Mouse (Mus musculus) heart, embryonic 14.5 days (tissue): ENCODE measurements at regions not wholly inside any gene's neighbourhood (a gene's known extent, or its start where the extent isn't known, plus 50 kb on each side); places are given as distances from the start of the nearest gene placed in this dataset.

ENCODE experiments used
- ATAC-seq: fragments of 200-750 bp; cut with Nextera tagmentation; 2 replicates; pipeline ENCODE4 v1.8.0; 2017; ENCODE audit warnings: low read depth, moderate TSS enrichment; ENCODE audit not compliant: insufficient number of reproducible peaks, insufficient read depth, low FRiP score
- H3K27ac ChIP-seq, 2 experiments: fragments of 200-500 bp in 1 of 2; fragments of 300-500 bp in 1 of 2; sonication (generic) in 1 of 2; replicated peaks in 1 of 2; 2 replicates each; pipeline ENCODE4 v1.5.1; 2012 to 2014; ENCODE audit warnings: low read depth in 2 of 2, low read length in 2 of 2, control low read depth in 1 of 2, mild to moderate bottlenecking in 1 of 2, mixed read lengths in 1 of 2; ENCODE audit not compliant: control insufficient read depth in 1 of 2, insufficient read depth in 1 of 2
- H3K27me3 ChIP-seq: fragments of 300-500 bp; sonication (generic); 2 replicates; pipeline ENCODE4 v1.6.1; 2014; ENCODE audit warnings: mild to moderate bottlenecking, low read length, control low read depth; ENCODE audit not compliant: control insufficient read depth, insufficient read depth
- H3K36me3 ChIP-seq: fragments of 300-500 bp; sonication (generic); 2 replicates; pipeline ENCODE4 v1.6.1; 2014; ENCODE audit warnings: mild to moderate bottlenecking, control low read depth, low read length, mixed read lengths; ENCODE audit not compliant: control insufficient read depth, insufficient read depth
- H3K4me1 ChIP-seq, 2 experiments: fragments of 200-500 bp in 1 of 2; fragments of 300-500 bp in 1 of 2; sonication (generic) in 1 of 2; 2 replicates each; pipeline ENCODE4 v1.6.1; 2012 to 2014; ENCODE audit warnings: low read length in 2 of 2, control low read depth in 1 of 2, mixed read lengths in 1 of 2; ENCODE audit not compliant: control insufficient read depth in 2 of 2, insufficient read depth in 2 of 2
- H3K4me2 ChIP-seq: fragments of 300-500 bp; sonication (generic); 2 replicates; pipeline ENCODE4 v1.6.1; 2014; ENCODE audit warnings: mild to moderate bottlenecking, low read length
- H3K4me3 ChIP-seq, 2 experiments: fragments of 200-500 bp in 1 of 2; fragments of 300-500 bp in 1 of 2; sonication (generic) in 1 of 2; 2 replicates each; pipeline ENCODE4 v1.5.1; 2012 to 2014; ENCODE audit warnings: low read length in 2 of 2, mild to moderate bottlenecking in 2 of 2, control low read depth in 1 of 2, low read depth in 1 of 2, moderate library complexity in 1 of 2; ENCODE audit not compliant: control insufficient read depth in 1 of 2, insufficient read depth in 1 of 2
- H3K9ac ChIP-seq: fragments of 300-500 bp; sonication (generic); 2 replicates; pipeline ENCODE4 v1.6.1; 2014; ENCODE audit warnings: mild to moderate bottlenecking, low read length
- H3K9me3 ChIP-seq: fragments of 300-500 bp; sonication (generic); 2 replicates; pipeline ENCODE4 v1.6.1; 2016; ENCODE audit warnings: low read length, control low read depth; ENCODE audit not compliant: control insufficient read depth
- WGBS: fragments of 180-500 bp; shearing (Covaris S2); extraction: QIAGEN DNeasy Blood & Tissue Kit; methylation state at CpG from one replicate; pipeline ENCODE4 v1.1.7; 2014; 5-methylcytosine and 5-hydroxymethylcytosine counted together

DNA sequence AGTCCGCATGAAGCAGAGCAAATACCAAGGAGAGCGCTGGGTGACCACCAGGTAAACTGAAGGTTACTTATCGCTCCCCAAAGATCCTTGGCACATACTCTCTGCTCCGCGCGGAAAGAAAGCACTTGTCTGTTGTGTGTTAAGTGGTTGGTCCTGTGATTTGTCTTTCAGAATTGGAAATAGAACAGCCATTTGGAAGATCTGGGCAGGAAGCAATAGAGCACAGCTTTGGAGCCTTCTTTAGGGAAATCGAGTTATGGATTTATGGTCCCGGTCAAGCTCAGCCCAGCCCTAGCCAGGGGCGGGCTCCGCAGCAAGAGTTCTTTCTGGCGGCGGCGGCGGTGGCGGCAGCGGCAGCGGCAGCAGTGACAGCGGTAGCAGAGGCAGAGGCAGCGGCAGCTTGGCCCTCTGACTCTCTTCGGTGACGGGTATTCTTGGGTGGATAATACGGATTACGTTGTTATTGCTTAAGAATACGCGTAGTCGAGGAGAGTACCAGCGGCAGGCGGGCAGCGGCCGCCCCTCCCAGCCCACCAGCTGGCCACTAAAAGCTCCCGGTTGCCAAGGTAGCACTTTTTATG lies 128.4 kb upstream of the Dpyd start:
- no peak overlapping the region for H3K9ac ChIP-seq
- H3K36me3 ChIP-seq = no peaks in the 10 kb centered on the region
- H3K27ac ChIP-seq = no peak overlapping the region
- WGBS = under 1% methylated on average over 31 of the region's 31 CpGs
- H3K4me3 ChIP-seq = peak overlapping the region; percentile 32 to 47
- ATAC-seq = no peak
- no peaks in the 10 kb centered on the region for H3K9me3 ChIP-seq
- H3K27me3 ChIP-seq = peaks cover 58% of the 10 kb centered on the region
- H3K4me1 ChIP-seq = peaks cover 13 to 21% of the 10 kb centered on the region in 2 experiments; a peak in 3 of 4 replicates
- H3K4me2 ChIP-seq = peak overlapping the region; percentile 87

DNA sequence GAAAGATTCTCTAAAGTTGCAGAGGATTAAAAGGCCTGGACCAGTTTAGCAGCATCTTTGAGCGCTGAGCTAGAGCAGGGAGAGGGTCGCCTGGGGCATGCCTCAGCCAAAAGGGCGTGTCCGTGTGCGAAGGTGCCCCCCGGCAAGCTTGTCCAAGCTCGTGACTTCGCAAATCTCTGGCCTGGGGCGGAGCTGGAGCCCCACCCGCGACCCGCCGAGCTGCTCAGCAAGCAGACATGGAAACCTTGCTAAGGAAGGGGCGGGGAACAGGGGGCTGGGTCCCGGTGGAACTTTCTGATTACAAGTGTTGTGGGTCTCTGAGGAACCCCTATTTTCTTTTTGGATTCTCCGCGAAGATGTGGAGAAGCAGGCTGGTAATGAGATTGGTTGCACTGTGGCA lies 127.6 kb upstream of the Dpyd start:
- 2% methylated on average over 17 of the region's 17 CpGs for WGBS
- Histone ChIP-seq H3K27me3 (peaks cover 58% of the 10 kb centered on the region), H3K27ac (no peak overlapping the region), H3K9ac (no peak overlapping the region), H3K9me3 (no peaks in the 10 kb centered on the region), H3K36me3 (no peaks in the 10 kb centered on the region), H3K4me3 (peak overlapping the region; percentile 45 to 47), H3K4me2 (peak overlapping the region; percentile 87), H3K4me1 (peaks cover 13 to 21% of the 10 kb centered on the region in 2 experiments; a peak in 3 of 4 replicates)
- no peak for ATAC-seq

DNA sequence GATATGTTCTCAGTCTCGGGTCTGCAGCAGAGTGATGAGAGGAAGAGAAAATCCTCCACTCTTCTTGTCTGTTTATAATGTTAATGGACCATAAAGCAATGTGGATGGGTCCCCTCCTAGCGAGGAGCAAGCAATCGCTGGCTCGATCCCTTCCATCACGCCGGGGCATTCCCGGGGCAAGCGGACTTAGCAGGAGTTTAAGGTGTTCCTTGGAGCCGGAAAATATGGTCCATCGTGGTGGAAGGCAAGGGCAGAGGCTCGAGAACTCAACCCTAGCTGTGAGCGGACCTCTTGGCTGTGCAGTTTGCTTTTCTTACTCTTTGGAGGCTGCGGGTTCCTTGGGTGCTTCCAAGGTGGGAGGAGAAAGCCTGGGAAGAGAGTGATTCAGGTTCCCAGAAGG lies 127.1 kb upstream of the Dpyd start:
- Histone ChIP-seq H3K4me2 (peak overlapping the region; percentile 87), H3K27ac (no peak overlapping the region), H3K4me1 (peaks cover 13 to 21% of the 10 kb centered on the region in 2 experiments; a peak in 3 of 4 replicates), H3K4me3 (peak overlapping the region; percentile 45 to 47), H3K9ac (no peak overlapping the region), H3K9me3 (no peaks in the 10 kb centered on the region), H3K27me3 (peaks cover 56% of the 10 kb centered on the region), H3K36me3 (no peaks in the 10 kb centered on the region)
- no peak for ATAC-seq
- WGBS = 6% methylated on average over 13 of the region's 13 CpGs

DNA sequence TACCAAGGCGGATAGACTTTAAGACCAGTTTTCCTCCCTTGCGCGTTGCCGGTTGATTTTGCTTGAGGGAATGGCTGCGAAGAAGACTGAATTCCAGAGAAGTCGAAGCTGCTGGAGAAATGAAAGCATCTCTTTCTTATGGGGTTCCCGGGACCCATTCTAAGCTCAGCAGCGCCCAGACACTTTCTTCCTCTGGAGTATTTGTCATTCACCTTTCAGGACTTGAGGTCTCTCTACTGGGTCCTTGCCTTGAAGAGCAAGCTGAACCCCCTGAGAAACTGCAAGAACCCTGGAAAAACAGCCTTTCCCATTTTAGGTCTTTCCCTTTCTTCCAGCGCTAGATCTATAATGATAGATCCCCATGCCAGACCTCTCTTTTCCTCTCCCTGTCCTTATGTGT lies 126.7 kb upstream of the Dpyd start:
- 8% methylated on average over 9 of the region's 9 CpGs for WGBS
- Histone ChIP-seq H3K27ac (no peak overlapping the region), H3K9ac (no peak overlapping the region), H3K36me3 (no peaks in the 10 kb centered on the region), H3K4me3 (peak overlapping the region; percentile 45 to 47; a peak in 3 of 4 replicates), H3K9me3 (no peaks in the 10 kb centered on the region), H3K27me3 (peaks cover 52% of the 10 kb centered on the region), H3K4me1 (peaks cover 12 to 21% of the 10 kb centered on the region in 2 experiments; a peak in 3 of 4 replicates), H3K4me2 (peak overlapping the region; percentile 87)
- ATAC-seq = no peak

DNA sequence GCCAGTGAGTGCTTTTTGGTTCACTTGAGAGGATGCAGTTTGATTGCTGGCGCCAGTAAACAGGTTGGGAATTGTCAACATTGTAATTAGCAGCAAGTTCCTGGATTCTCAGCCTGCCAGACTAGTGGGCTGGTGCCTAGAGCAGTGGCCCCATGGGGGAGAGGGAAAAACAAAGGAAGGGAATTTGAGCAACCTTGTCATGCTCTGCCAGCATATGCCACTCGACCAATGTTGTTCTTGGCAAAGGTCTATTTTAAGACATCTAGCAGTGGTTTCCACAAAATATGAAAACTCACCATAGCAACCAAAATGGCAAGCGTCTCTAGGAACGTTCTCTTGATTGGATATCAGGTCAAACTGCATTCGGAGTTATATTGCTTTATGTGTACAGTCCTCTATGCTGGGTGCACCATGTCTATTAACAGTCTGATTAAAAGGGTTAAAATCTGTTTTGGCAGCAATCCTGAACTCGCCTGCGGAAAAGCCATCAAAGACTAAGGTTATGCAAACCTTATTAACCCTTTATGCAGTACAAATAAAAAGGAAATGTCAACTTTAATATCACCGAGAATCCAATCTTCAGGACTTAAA lies 118.1 kb upstream of the Dpyd start:
- Histone ChIP-seq H3K4me1 (no peaks in the 10 kb centered on the region; a peak in 1 of 4 replicates), H3K4me2 (no peak overlapping the region), H3K27ac (no peak overlapping the region), H3K4me3 (no peak overlapping the region), H3K27me3 (no peaks in the 10 kb centered on the region), H3K9ac (no peak overlapping the region), H3K36me3 (no peaks in the 10 kb centered on the region), H3K9me3 (no peaks in the 10 kb centered on the region)
- 51% methylated on average over 8 of the region's 8 CpGs for WGBS
- ATAC-seq = no peak

DNA sequence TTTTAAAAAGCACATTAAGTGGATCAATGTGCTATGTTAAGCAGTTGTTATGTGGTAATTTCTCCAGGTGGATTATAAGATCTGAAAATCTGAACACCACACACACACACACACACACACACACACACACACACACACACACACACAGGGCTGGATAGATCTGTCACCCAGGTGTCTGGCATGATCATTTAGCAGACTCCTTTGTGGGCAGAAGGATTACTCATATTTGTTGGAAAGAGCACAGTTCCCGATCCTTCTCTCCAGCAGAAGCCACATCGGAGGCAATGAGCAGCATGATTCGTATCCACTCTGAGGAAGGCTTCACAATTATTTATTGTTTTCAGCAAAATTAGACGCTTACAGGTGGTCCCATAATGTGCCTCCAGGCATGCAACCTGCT lies 116.6 kb upstream of the Dpyd start:
- Histone ChIP-seq H3K27ac (no peak overlapping the region), H3K4me2 (no peak overlapping the region), H3K9ac (no peak overlapping the region), H3K4me1 (no peaks in the 10 kb centered on the region; a peak in 1 of 4 replicates), H3K9me3 (no peaks in the 10 kb centered on the region), H3K4me3 (no peak overlapping the region), H3K27me3 (no peaks in the 10 kb centered on the region), H3K36me3 (no peaks in the 10 kb centered on the region)
- no peak for ATAC-seq
- WGBS = 83% methylated on average over 4 of the region's 4 CpGs

DNA sequence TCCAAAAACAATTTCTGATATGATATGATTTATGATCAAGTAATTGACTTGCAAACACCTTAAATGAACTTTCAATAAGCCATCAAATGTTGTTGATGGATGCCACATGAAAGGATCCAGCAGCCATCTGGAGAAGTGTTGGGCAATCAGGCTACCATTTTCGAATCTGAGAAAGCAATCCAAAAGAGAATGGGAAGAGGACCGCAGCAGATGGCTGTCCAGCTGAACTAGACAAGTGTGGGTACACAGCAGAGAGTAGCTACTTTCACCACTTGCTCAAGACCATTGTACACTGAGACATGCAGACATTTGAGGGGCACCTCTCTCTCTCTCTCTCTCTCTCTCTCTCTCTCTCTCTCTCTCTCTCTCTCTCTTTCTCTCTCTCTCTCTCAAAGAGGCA lies 102.3 kb upstream of the Dpyd start:
- Histone ChIP-seq H3K27me3 (no peaks in the 10 kb centered on the region), H3K36me3 (no peaks in the 10 kb centered on the region)
- no peak for ATAC-seq

DNA sequence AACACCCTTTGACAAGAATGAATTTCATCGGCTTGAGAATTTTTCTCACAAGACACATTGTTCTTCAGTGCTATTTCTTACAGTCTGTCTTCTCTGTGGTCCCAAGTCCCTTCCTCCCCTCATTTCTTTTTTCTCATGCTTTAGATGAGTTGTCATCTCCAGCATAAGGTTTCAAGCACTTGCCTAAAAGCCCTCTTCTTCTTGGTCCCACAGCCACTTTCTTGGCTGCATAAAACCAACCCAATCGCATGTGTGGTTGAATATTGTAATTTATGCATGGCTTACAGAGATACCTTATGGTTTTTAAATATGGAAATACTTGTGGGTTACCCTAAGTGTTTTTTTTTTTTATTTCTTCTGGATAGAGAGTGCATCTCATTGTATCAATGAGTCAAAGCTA lies 96.3 kb upstream of the Dpyd start:
- no peaks in the 10 kb centered on the region for H3K36me3 ChIP-seq
- no peak overlapping the region for H3K9ac ChIP-seq
- no peaks in the 10 kb centered on the region for H3K27me3 ChIP-seq
- no peaks in the 10 kb centered on the region for H3K9me3 ChIP-seq
- no peak for ATAC-seq
- H3K27ac ChIP-seq = no peak overlapping the region
- H3K4me1 ChIP-seq = no peaks in the 10 kb centered on the region
- H3K4me2 ChIP-seq = no peak overlapping the region
- 85% methylated on average over 2 of the region's 2 CpGs for WGBS
- no peak overlapping the region for H3K4me3 ChIP-seq

More for the DNA sequence above, 102.3 kb upstream of the Dpyd start:
- Histone ChIP-seq H3K9me3 (no peaks in the 10 kb centered on the region), H3K27ac (no peak overlapping the region), H3K9ac (no peak overlapping the region), H3K4me1 (no peaks in the 10 kb centered on the region), H3K4me2 (no peak overlapping the region), H3K4me3 (no peak overlapping the region)
- WGBS = 67% methylated on average over 2 of the region's 2 CpGs
